Comparison of ENCODE assay signal across 9 mouse cellular contexts in the genomic region with DNA sequence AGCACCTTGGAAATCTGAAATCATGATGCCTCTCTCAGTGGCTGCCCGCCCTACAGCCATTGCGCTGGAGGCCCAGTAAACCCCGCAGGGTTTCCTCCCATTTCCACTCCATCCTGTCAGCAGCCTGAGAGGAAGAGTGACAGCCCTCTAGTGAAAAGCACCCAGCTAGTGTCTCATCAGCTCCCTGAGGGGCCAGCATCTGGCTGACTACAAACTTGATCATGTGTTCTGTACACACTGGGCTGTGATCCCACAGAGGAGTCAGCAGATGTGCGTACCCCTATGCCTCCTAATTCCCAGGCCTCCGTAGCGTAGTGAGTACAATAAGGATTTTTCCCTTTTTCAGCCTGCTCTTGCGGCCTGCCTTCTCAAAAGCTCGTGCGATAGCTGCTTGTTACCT. TPM values are rescaled to one million over a fixed set of nuclear protein-coding genes. Genes with fewer than 3 reads are reported as not detected.
DNase-seq lines count a peak whose midpoint lies in the region; ATAC-seq and TF ChIP-seq lines count a peak whose summit lies in the region.
"Had no signal": no experiment of that assay in that cellular context is flagged by ENCODE, and none has a peak within 500 bp of the region (broad histone marks: within the 10 kb centered on the region; RNA-seq: fewer than 3 reads in every experiment).

No protein-coding gene starts in this region.

- 0 out of 2 replicates have a peak, but pooled peaks cover 2% of the 10 kb centered on the region for H3K36me3 ChIP-seq in heart, embryonic 14.5 days (ENCODE audit: control insufficient read depth, insufficient read depth, low read length)
- peaks cover 85% of the 10 kb centered on the region for H3K36me3 ChIP-seq in megakaryocyte, embryonic 14.5 days (replicated peaks; ENCODE audit: low read length)

- H3K27me3 ChIP-seq in heart, embryonic 14.5 days (ENCODE audit: control insufficient read depth, insufficient read depth, low read length) = no peaks in the 10 kb centered on the region
- H3K27me3 ChIP-seq in megakaryocyte, embryonic 14.5 days (replicated peaks) = no peaks in the 10 kb centered on the region
- H3K27me3 ChIP-seq: liver, embryonic 12.5 days had no signal

- peak overlapping the region; percentile 22 for H3K4me2 ChIP-seq in heart, embryonic 14.5 days (ENCODE audit: low read length)
- H3K4me2 ChIP-seq: liver, embryonic 12.5 days had no signal

- no peaks in the 10 kb centered on the region for H3K9me3 ChIP-seq in heart, embryonic 14.5 days (ENCODE audit: control insufficient read depth, low read length)
- no peaks in the 10 kb centered on the region for H3K9me3 ChIP-seq in megakaryocyte, embryonic 14.5 days
- H3K9me3 ChIP-seq: liver, embryonic 12.5 days had no signal

- peaks cover 37 to 52% of the 10 kb centered on the region in 2 experiments for H3K4me1 ChIP-seq in heart, embryonic 14.5 days (ENCODE audit: control insufficient read depth in 2 of 2, insufficient read depth in 2 of 2, low read length in 2 of 2)
- H3K4me1 ChIP-seq in megakaryocyte, embryonic 14.5 days = peaks cover 100% of the 10 kb centered on the region

- ATAC-seq in heart, embryonic 14.5 days (ENCODE audit: insufficient number of reproducible peaks, insufficient read depth, low FRiP score, low read depth) = peak; percentile 9; the same call in 1 of the 2 replicates
- ATAC-seq: liver, embryonic 12.5 days had no signal

- no peak overlapping the region for H3K4me3 ChIP-seq in heart, embryonic 14.5 days (ENCODE audit: control insufficient read depth in 1 of 2, insufficient read depth in 1 of 2, low read depth in 1 of 2, low read length in 2 of 2)
- peak overlapping the region; percentile 72 for H3K4me3 ChIP-seq in megakaryocyte, embryonic 14.5 days (replicated peaks)
- H3K4me3 ChIP-seq: liver, embryonic 12.5 days had no signal

- peak overlapping the region; percentile 11 to 69 for H3K27ac ChIP-seq in heart, embryonic 14.5 days (replicated peaks in 1 of 2; ENCODE audit: control insufficient read depth in 1 of 2, insufficient read depth in 1 of 2, low read depth in 2 of 2, low read length in 2 of 2)
- H3K27ac ChIP-seq: liver, embryonic 12.5 days had no signal

- H3K9ac ChIP-seq in heart, embryonic 14.5 days (ENCODE audit: low read length) = no peak overlapping the region
- H3K9ac ChIP-seq: liver, embryonic 12.5 days had no signal

- TF ChIP-seq CTCF in brain, embryonic 14.5 days (IDR thresholded peaks at IDR 0.05; ENCODE audit: borderline replicate concordance, extremely low read depth, insufficient read depth, insufficient read length) = no peak

- intact Hi-C loops in gastrocnemius, postnatal 14 days (cut with DNase I; ENCODE audit: low total_unique reads) = no loop called here

- TF ChIP-seq POLR2A in brain, embryonic 14.5 days (IDR thresholded peaks at IDR 0.05; ENCODE audit: borderline replicate concordance, extremely low read depth, insufficient read depth, insufficient read length, poor library complexity, severe bottlenecking) = no peak

- peak; percentile 27 for DNase-seq in gastrocnemius, postnatal 14 days
- DNase-seq in gastrocnemius, postnatal 10 days = no peak
- DNase-seq in brain, embryonic 14.5 days (ENCODE audit: low read depth) = peak; percentile 71
- DNase-seq in urinary bladder, postnatal 25 days (ENCODE audit: low spot score) = no peak
- DNase-seq in cerebellum, adult 11 months = no peak
- DNase-seq in adrenal gland, postnatal 36 days = no peak

- WGBS in heart, embryonic 14.5 days = 36% methylated on average over 9 of the region's 9 CpGs

RNA-seq across cellular contexts. Expression of a gene that starts 25.6 kb away (rescaled TPM):
- 10 to 100 TPM; 30.4 to 32.4 TPM for total RNA-seq in gastrocnemius, postnatal 14 days (2021)
- total RNA-seq in gastrocnemius, postnatal 10 days (2021) = 10 to 100 TPM; 40.8 to 46.3 TPM
- 42.0 and 50.3 TPM in 2 replicates for polyA plus RNA-seq in brain, embryonic 14.5 days (2012; rRNA removed)
- 58.5 and 60.5 TPM in 2 replicates for polyA plus RNA-seq in heart, embryonic 14.5 days (2014; fragmentation: Nextera tagmentation; extraction: Ambion mirVana)
- polyA plus RNA-seq in megakaryocyte, embryonic 14.5 days (2012; ENCODE audit: insufficient read depth, low replicate concordance) = 55.0 and 143 TPM in 2 replicates
- 10 to 100 TPM; 58.1 to 62.7 TPM for total RNA-seq in adrenal gland, postnatal 36 days (2021)

Comparison
In these comparisons a context has a peak if more than half of its experiments do, and no peak if none do; other contexts are left out.
1. DNase-seq: peak in gastrocnemius, postnatal 14 days (single experiment) and brain, embryonic 14.5 days (single experiment); none in gastrocnemius, postnatal 10 days (single experiment), urinary bladder, postnatal 25 days (single experiment), cerebellum, adult 11 months (single experiment) and adrenal gland, postnatal 36 days (0 of 2).